Comparison of ENCODE assay signal across 10 mouse cellular contexts in the genomic region with DNA sequence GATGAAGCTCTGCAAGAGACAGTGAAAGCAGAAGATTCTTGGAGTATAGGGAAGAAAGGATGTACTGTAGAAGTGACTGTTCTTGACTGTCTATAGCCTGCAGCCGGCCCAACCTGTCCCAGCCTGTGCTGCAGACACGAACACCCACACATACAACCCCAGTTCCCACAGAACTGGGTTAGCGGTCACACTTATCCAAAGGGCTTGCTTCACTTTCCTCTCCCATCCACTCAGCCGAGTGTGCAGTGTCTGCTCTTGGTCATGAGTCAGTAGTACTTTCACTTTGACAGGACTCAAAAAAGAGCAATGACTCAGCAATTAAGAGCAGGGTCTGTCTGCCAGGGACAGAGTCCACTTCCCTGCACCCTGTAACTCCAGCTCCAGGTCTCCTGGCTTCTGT. TPM values are rescaled to one million over a fixed set of nuclear protein-coding genes. Genes with fewer than 3 reads are reported as not detected.
DNase-seq lines count a peak whose midpoint lies in the region; ATAC-seq lines count a peak whose summit lies in the region.
"Had no signal": no experiment of that assay in that cellular context is flagged by ENCODE, and none has a peak within 500 bp of the region (broad histone marks: within the 10 kb centered on the region; RNA-seq: fewer than 3 reads in every experiment).

No protein-coding gene starts in this region.

- peaks cover 5% of the 10 kb centered on the region for H3K36me3 ChIP-seq in hindbrain, embryonic 16.5 days (ENCODE audit: control insufficient read depth, insufficient read depth, low read length)

- H3K4me2 ChIP-seq in hindbrain, embryonic 16.5 days (ENCODE audit: low read length): no peak overlapping the region
- H3K4me2 ChIP-seq: hindbrain, embryonic 13.5 days had no signal

- H3K4me1 ChIP-seq in hindbrain, embryonic 16.5 days (ENCODE audit: control insufficient read depth, insufficient read depth, low read depth, low read length): no peaks in the 10 kb centered on the region

- no peak overlapping the region for H3K27ac ChIP-seq in hindbrain, embryonic 16.5 days (ENCODE audit: low read depth, low read length)
- H3K27ac ChIP-seq: hindbrain, embryonic 13.5 days had no signal

- peak; percentile 63 for DNase-seq in adrenal gland, adult 2 months
- no peak for DNase-seq in adrenal gland, postnatal 4 days (ENCODE audit: low spot score in 2 of 2)
- peak; percentile 13 to 17 for DNase-seq in left cerebral cortex, postnatal 36 days (ENCODE audit: low spot score in 2 of 2)
- no peak for DNase-seq in left cerebral cortex, postnatal 14 days (ENCODE audit: low spot score in 2 of 2)
- DNase-seq in ovary, postnatal 36 days (ENCODE audit: low spot score): no peak

- no peaks in the 10 kb centered on the region for H3K9me3 ChIP-seq in hindbrain, embryonic 16.5 days (ENCODE audit: control insufficient read depth, low read length)
- H3K9me3 ChIP-seq: hindbrain, embryonic 13.5 days had no signal

- intact Hi-C loops in left cerebral cortex, postnatal 36 days (cut with DNase I): no loop called here
- intact Hi-C loops in left cerebral cortex, postnatal 14 days (cut with DNase I): no loop called here

- H3K9ac ChIP-seq in hindbrain, embryonic 16.5 days (ENCODE audit: low read depth, low read length): no peak overlapping the region
- H3K9ac ChIP-seq: hindbrain, embryonic 13.5 days had no signal

- H3K4me3 ChIP-seq in hindbrain, embryonic 16.5 days (ENCODE audit: low read length): no peak overlapping the region
- H3K4me3 ChIP-seq: hindbrain, embryonic 13.5 days had no signal

- H3K27me3 ChIP-seq in hindbrain, embryonic 16.5 days (replicated peaks; ENCODE audit: control insufficient read depth, insufficient read depth, low read length): no peaks in the 10 kb centered on the region
- H3K27me3 ChIP-seq: hindbrain, embryonic 13.5 days had no signal

- peak; percentile 85 for ATAC-seq in erythroid progenitor cell, adult 5-6 weeks (replicated peaks; ENCODE audit: low FRiP score, poor library complexity, severe bottlenecking)
- peak; percentile 66 for ATAC-seq in megakaryocyte progenitor cell, adult 5-6 weeks (replicated peaks; ENCODE audit: poor library complexity)
- no peak for ATAC-seq in hindbrain, embryonic 16.5 days
- ATAC-seq: CD4-positive, CD25-positive, alpha-beta regulatory T cell, adult 4 months had no signal

- 83% methylated on average over 4 of the region's 4 CpGs for WGBS in hindbrain, embryonic 16.5 days

RNA-seq across cellular contexts. Expression of a gene that starts 23.8 kb away (rescaled TPM):
- 10 to 100 TPM; 46.3 to 51.5 TPM for total RNA-seq in adrenal gland, adult 2 months (2021)
- polyA plus RNA-seq in adrenal gland, adult 2 months (2012; rRNA removed): 10.7 and 12.8 TPM in 2 replicates
- 10 to 100 TPM; 37.9 to 40.1 TPM for total RNA-seq in adrenal gland, postnatal 4 days (2021)
- 10 to 100 TPM; 15.1 to 21.6 TPM for total RNA-seq in left cerebral cortex, postnatal 36 days (2021)
- 10 to 100 TPM; 18.6 to 19.8 TPM for total RNA-seq in left cerebral cortex, postnatal 14 days (2021)
- 9.0 and 12.2 TPM in 2 replicates for total RNA-seq in erythroid progenitor cell, adult 5-6 weeks (2015; ENCODE audit: low replicate concordance)
- 5.1 and 5.3 TPM in 2 replicates for total RNA-seq in erythroid progenitor cell, adult 5-6 weeks (2017; ENCODE audit: low replicate concordance)
- 15.3 and 19.6 TPM in 2 replicates for total RNA-seq in megakaryocyte progenitor cell, adult 5-6 weeks (2015)
- total RNA-seq in megakaryocyte progenitor cell, adult 5-6 weeks (2017): 16.2 and 23.7 TPM in 2 replicates
- 18.4 and 20.6 TPM in 2 replicates for polyA plus RNA-seq in hindbrain, embryonic 16.5 days (2015; fragmentation: Nextera tagmentation; extraction: Ambion mirVana)

RNA-seq across cellular contexts. Expression of a gene that starts 41.5 kb away (rescaled TPM):
- total RNA-seq in adrenal gland, adult 2 months (2021): not detected
- polyA plus RNA-seq in adrenal gland, adult 2 months (2012; rRNA removed): not detected in 2 replicates
- total RNA-seq in adrenal gland, postnatal 4 days (2021): not detected
- total RNA-seq in left cerebral cortex, postnatal 36 days (2021): not detected
- total RNA-seq in left cerebral cortex, postnatal 14 days (2021): not detected
- total RNA-seq in erythroid progenitor cell, adult 5-6 weeks (2015; ENCODE audit: low replicate concordance): not detected in 2 replicates
- total RNA-seq in erythroid progenitor cell, adult 5-6 weeks (2017; ENCODE audit: low replicate concordance): not detected in 2 replicates
- not detected in 2 replicates for total RNA-seq in megakaryocyte progenitor cell, adult 5-6 weeks (2015)
- total RNA-seq in megakaryocyte progenitor cell, adult 5-6 weeks (2017): not detected in 2 replicates
- polyA plus RNA-seq in hindbrain, embryonic 16.5 days (2015; fragmentation: Nextera tagmentation; extraction: Ambion mirVana): not detected in 2 replicates
- polyA plus RNA-seq: CD4-positive, CD25-positive, alpha-beta regulatory T cell, adult 4 months; hindbrain, embryonic 13.5 days had no signal

RNA-seq across cellular contexts. Expression of a gene that starts 42.8 kb away (rescaled TPM):
- total RNA-seq in adrenal gland, adult 2 months (2021): 1,000 to 10,000 TPM in 1 of 2 experiments, 100 to 1,000 TPM in 1; 942 to 1,033 TPM
- 916 and 1,226 TPM in 2 replicates for polyA plus RNA-seq in adrenal gland, adult 2 months (2012; rRNA removed)
- total RNA-seq in adrenal gland, postnatal 4 days (2021): 100 to 1,000 TPM; 558 to 634 TPM
- total RNA-seq in left cerebral cortex, postnatal 36 days (2021): 100 to 1,000 TPM; 360 to 388 TPM
- total RNA-seq in left cerebral cortex, postnatal 14 days (2021): 100 to 1,000 TPM; 429 to 434 TPM
- 40.7 and 133 TPM in 2 replicates for total RNA-seq in erythroid progenitor cell, adult 5-6 weeks (2015; ENCODE audit: low replicate concordance)
- total RNA-seq in erythroid progenitor cell, adult 5-6 weeks (2017; ENCODE audit: low replicate concordance): 19.2 and 25.0 TPM in 2 replicates
- 195 and 210 TPM in 2 replicates for total RNA-seq in megakaryocyte progenitor cell, adult 5-6 weeks (2015)
- total RNA-seq in megakaryocyte progenitor cell, adult 5-6 weeks (2017): 126 and 138 TPM in 2 replicates
- 662 and 774 TPM in 2 replicates for polyA plus RNA-seq in hindbrain, embryonic 16.5 days (2015; fragmentation: Nextera tagmentation; extraction: Ambion mirVana)

RNA-seq across cellular contexts. Expression of a gene that starts 43.2 kb away (rescaled TPM):
- total RNA-seq in adrenal gland, adult 2 months (2021): 10 to 100 TPM; 45.6 to 60.6 TPM
- 52.9 and 67.8 TPM in 2 replicates for polyA plus RNA-seq in adrenal gland, adult 2 months (2012; rRNA removed)
- 10 to 100 TPM; 45.4 to 45.7 TPM for total RNA-seq in adrenal gland, postnatal 4 days (2021)
- 10 to 100 TPM; 31.8 to 32.9 TPM for total RNA-seq in left cerebral cortex, postnatal 36 days (2021)
- 10 to 100 TPM; 25.7 to 30.7 TPM for total RNA-seq in left cerebral cortex, postnatal 14 days (2021)
- total RNA-seq in erythroid progenitor cell, adult 5-6 weeks (2015; ENCODE audit: low replicate concordance): 5.4 and 13.0 TPM in 2 replicates
- 6.3 TPM in 1 of 2 replicates, not detected in the other for total RNA-seq in erythroid progenitor cell, adult 5-6 weeks (2017; ENCODE audit: low replicate concordance)
- 38.8 and 40.6 TPM in 2 replicates for total RNA-seq in megakaryocyte progenitor cell, adult 5-6 weeks (2015)
- total RNA-seq in megakaryocyte progenitor cell, adult 5-6 weeks (2017): 8.2 and 10.8 TPM in 2 replicates
- 63.5 and 64.1 TPM in 2 replicates for polyA plus RNA-seq in hindbrain, embryonic 16.5 days (2015; fragmentation: Nextera tagmentation; extraction: Ambion mirVana)

Comparison
In these comparisons a context has a peak if more than half of its experiments do, and no peak if none do; other contexts are left out.
1. DNase-seq: peak in adrenal gland, adult 2 months (single experiment) and left cerebral cortex, postnatal 36 days (2 of 2); none in adrenal gland, postnatal 4 days (0 of 2), left cerebral cortex, postnatal 14 days (0 of 2) and ovary, postnatal 36 days (single experiment).